9 mouse cellular contexts compared by ENCODE assay signal in the genomic region with DNA sequence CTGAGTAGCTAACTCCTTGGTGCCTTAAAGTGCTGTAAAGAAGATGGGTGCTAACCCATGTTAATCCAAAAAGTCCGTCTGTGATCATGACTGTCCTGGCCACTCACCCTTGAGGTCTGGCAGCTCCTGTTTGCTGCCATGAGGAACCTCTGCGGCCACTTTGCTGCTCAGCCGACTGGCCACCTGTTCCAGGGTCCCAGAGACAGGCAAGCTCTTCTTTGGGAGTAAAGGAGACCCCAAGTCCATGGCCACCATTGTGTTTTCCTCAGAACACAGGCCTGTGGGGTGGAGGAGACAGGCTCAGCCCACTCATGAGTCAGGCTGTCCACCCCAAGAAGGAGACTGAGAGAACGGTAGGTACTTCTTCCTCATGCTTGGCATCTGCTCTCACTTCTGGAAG. TPM values are rescaled to one million over a fixed set of nuclear protein-coding genes. Genes with fewer than 3 reads are reported as not detected.
DNase-seq lines count a peak whose midpoint lies in the region; ATAC-seq lines count a peak whose summit lies in the region.
"Had no signal": no experiment of that assay in that cellular context is flagged by ENCODE, and none has a peak within 500 bp of the region (broad histone marks: within the 10 kb centered on the region; RNA-seq: fewer than 3 reads in every experiment).

No protein-coding gene starts in this region.

- no peak for DNase-seq in heart, postnatal 36 days
- DNase-seq in embryonic facial prominence, embryonic 10.5 days (ENCODE audit: low spot score) = no peak
- no peak for DNase-seq in left cerebral cortex, postnatal 36 days (ENCODE audit: low spot score in 2 of 2)
- no peak for DNase-seq in embryo, embryonic 10 days (ENCODE audit: low spot score)
- DNase-seq in adrenal gland, postnatal 14 days = no peak
- DNase-seq: right cerebral cortex, postnatal 14 days had no signal

- H3K4me1 ChIP-seq in heart, embryonic 11.5 days (ENCODE audit: control insufficient read depth, insufficient read depth, low read length) = peaks cover 19% of the 10 kb centered on the region
- peaks cover 36% of the 10 kb centered on the region for H3K4me1 ChIP-seq in embryonic facial prominence, embryonic 10.5 days
- peaks cover 34% of the 10 kb centered on the region for H3K4me1 ChIP-seq in hindbrain, embryonic 15.5 days (replicated peaks)
- H3K4me1 ChIP-seq in midbrain, embryonic 12.5 days = peaks cover 27% of the 10 kb centered on the region

- peaks cover 16% of the 10 kb centered on the region for H3K36me3 ChIP-seq in heart, embryonic 11.5 days (ENCODE audit: control insufficient read depth, insufficient read depth, low read length)
- peaks cover 58% of the 10 kb centered on the region for H3K36me3 ChIP-seq in embryonic facial prominence, embryonic 10.5 days (replicated peaks)
- H3K36me3 ChIP-seq in hindbrain, embryonic 15.5 days = peaks cover 46% of the 10 kb centered on the region
- H3K36me3 ChIP-seq in midbrain, embryonic 12.5 days = peaks cover 55% of the 10 kb centered on the region

- 81% methylated on average over 4 of the region's 4 CpGs for WGBS in heart, embryonic 11.5 days (ENCODE audit: insufficient replicate concordance)
- 88% methylated on average over 4 of the region's 4 CpGs for WGBS in embryonic facial prominence, embryonic 10.5 days
- WGBS in hindbrain, embryonic 15.5 days = 84% methylated on average over 4 of the region's 4 CpGs
- 86% methylated on average over 4 of the region's 4 CpGs for WGBS in midbrain, embryonic 12.5 days

- H3K9ac ChIP-seq in heart, embryonic 11.5 days (ENCODE audit: low read depth, low read length) = no peak overlapping the region
- H3K9ac ChIP-seq in hindbrain, embryonic 15.5 days = no peak overlapping the region
- peak overlapping the region; percentile 93 for H3K9ac ChIP-seq in midbrain, embryonic 12.5 days (replicated peaks)

- no peak for ATAC-seq in heart, embryonic 11.5 days (replicated peaks; ENCODE audit: insufficient number of reproducible peaks, low FRiP score, low TSS enrichment)
- no peak for ATAC-seq in hindbrain, embryonic 15.5 days (ENCODE audit: low FRiP score, low read depth)
- ATAC-seq in midbrain, embryonic 12.5 days (ENCODE audit: low FRiP score, low read depth) = no peak

- no peaks in the 10 kb centered on the region for H3K27me3 ChIP-seq in heart, embryonic 11.5 days (ENCODE audit: control insufficient read depth, insufficient read depth, low read length)
- no peaks in the 10 kb centered on the region for H3K27me3 ChIP-seq in embryonic facial prominence, embryonic 10.5 days (replicated peaks; ENCODE audit: low read depth, poor library complexity, severe bottlenecking)
- H3K27me3 ChIP-seq in hindbrain, embryonic 15.5 days = no peaks in the 10 kb centered on the region
- 0 out of 2 replicates have a peak, but pooled peaks cover 1% of the 10 kb centered on the region for H3K27me3 ChIP-seq in midbrain, embryonic 12.5 days

- no peak overlapping the region for H3K27ac ChIP-seq in heart, embryonic 11.5 days (ENCODE audit: low read depth, low read length)
- peak overlapping the region; percentile 97; the same call in 1 of the 2 replicates for H3K27ac ChIP-seq in embryonic facial prominence, embryonic 10.5 days (replicated peaks)
- H3K27ac ChIP-seq in hindbrain, embryonic 15.5 days (replicated peaks) = no peak overlapping the region
- H3K27ac ChIP-seq in midbrain, embryonic 12.5 days (replicated peaks) = no peak overlapping the region

- intact Hi-C loops in heart, postnatal 36 days (cut with DNase I) = loop anchor here (1.0 kb wide), 1 partner anchor 12 kb away; a partner anchor contains a TSS
- intact Hi-C loops in left cerebral cortex, postnatal 36 days (cut with DNase I) = loop anchor here (2.0 kb wide), 1 partner anchor 20 kb away; no protein-coding TSS in a partner anchor

- peak overlapping the region; percentile 94 for H3K4me2 ChIP-seq in heart, embryonic 11.5 days
- H3K4me2 ChIP-seq in hindbrain, embryonic 15.5 days = peak overlapping the region; percentile 87
- peak overlapping the region; percentile 90 for H3K4me2 ChIP-seq in midbrain, embryonic 12.5 days (replicated peaks)

- H3K9me3 ChIP-seq in heart, embryonic 11.5 days (replicated peaks; ENCODE audit: control insufficient read depth, low read length) = no peaks in the 10 kb centered on the region
- no peaks in the 10 kb centered on the region for H3K9me3 ChIP-seq in embryonic facial prominence, embryonic 10.5 days
- no peaks in the 10 kb centered on the region for H3K9me3 ChIP-seq in hindbrain, embryonic 15.5 days
- H3K9me3 ChIP-seq in midbrain, embryonic 12.5 days = no peaks in the 10 kb centered on the region

- peak overlapping the region; percentile 98; the same call in 1 of the 2 replicates for H3K4me3 ChIP-seq in heart, embryonic 11.5 days (ENCODE audit: low read depth, low read length)
- H3K4me3 ChIP-seq in embryonic facial prominence, embryonic 10.5 days = peak overlapping the region; percentile 96
- peak overlapping the region; percentile 82 for H3K4me3 ChIP-seq in hindbrain, embryonic 15.5 days
- H3K4me3 ChIP-seq in midbrain, embryonic 12.5 days = peak overlapping the region; percentile 96

RNA-seq across cellular contexts. Expression of a gene that starts 12.3 kb away (rescaled TPM):
- 59.0 and 63.8 TPM in 2 replicates for polyA plus RNA-seq in heart, embryonic 11.5 days (2014; fragmentation: Nextera tagmentation; extraction: Ambion mirVana)
- total RNA-seq in heart, postnatal 36 days (2021) = 10 to 100 TPM; 44.5 to 55.7 TPM
- polyA plus RNA-seq in embryonic facial prominence, embryonic 10.5 days (2016; fragmentation: Nextera tagmentation; extraction: Ambion mirVana) = 93.0 and 94.5 TPM in 2 replicates
- 161 and 171 TPM in 2 replicates for polyA plus RNA-seq in hindbrain, embryonic 15.5 days (2015; fragmentation: Nextera tagmentation; extraction: Ambion mirVana)
- polyA plus RNA-seq in midbrain, embryonic 12.5 days (2016; fragmentation: Nextera tagmentation; extraction: Ambion mirVana) = 131 and 133 TPM in 2 replicates
- 100 to 1,000 TPM; 155 to 294 TPM for total RNA-seq in left cerebral cortex, postnatal 36 days (2021)
- 85.5 and 95.0 TPM in 2 replicates for total RNA-seq in adrenal gland, postnatal 14 days (2021)

RNA-seq across cellular contexts. Expression of a gene that starts 26.6 kb away (rescaled TPM):
- 16.2 and 17.6 TPM in 2 replicates for polyA plus RNA-seq in heart, embryonic 11.5 days (2014; fragmentation: Nextera tagmentation; extraction: Ambion mirVana)
- 10 to 100 TPM; 18.9 to 19.1 TPM for total RNA-seq in heart, postnatal 36 days (2021)
- polyA plus RNA-seq in embryonic facial prominence, embryonic 10.5 days (2016; fragmentation: Nextera tagmentation; extraction: Ambion mirVana) = 35.1 and 35.2 TPM in 2 replicates
- 38.7 and 45.8 TPM in 2 replicates for polyA plus RNA-seq in hindbrain, embryonic 15.5 days (2015; fragmentation: Nextera tagmentation; extraction: Ambion mirVana)
- polyA plus RNA-seq in midbrain, embryonic 12.5 days (2016; fragmentation: Nextera tagmentation; extraction: Ambion mirVana) = 47.2 and 50.2 TPM in 2 replicates
- total RNA-seq in left cerebral cortex, postnatal 36 days (2021) = 10 to 100 TPM; 52.3 to 53.2 TPM
- total RNA-seq in adrenal gland, postnatal 14 days (2021) = 41.8 and 47.9 TPM in 2 replicates

RNA-seq across cellular contexts. Expression of a gene that starts 40.7 kb away (rescaled TPM):
- 0.94 and 1.3 TPM in 2 replicates for polyA plus RNA-seq in heart, embryonic 11.5 days (2014; fragmentation: Nextera tagmentation; extraction: Ambion mirVana)
- total RNA-seq in heart, postnatal 36 days (2021) = under 1 TPM; 0.60 to 0.97 TPM
- polyA plus RNA-seq in embryonic facial prominence, embryonic 10.5 days (2016; fragmentation: Nextera tagmentation; extraction: Ambion mirVana) = 0.64 and 0.85 TPM in 2 replicates
- polyA plus RNA-seq in hindbrain, embryonic 15.5 days (2015; fragmentation: Nextera tagmentation; extraction: Ambion mirVana) = 0.42 and 0.65 TPM in 2 replicates
- polyA plus RNA-seq in midbrain, embryonic 12.5 days (2016; fragmentation: Nextera tagmentation; extraction: Ambion mirVana) = 0.59 and 1.1 TPM in 2 replicates
- 1 to 10 TPM; 2.6 to 3.4 TPM for total RNA-seq in left cerebral cortex, postnatal 36 days (2021)
- total RNA-seq in adrenal gland, postnatal 14 days (2021) = 1.7 and 18.1 TPM in 2 replicates

RNA-seq across cellular contexts. Expression of a gene that starts 41.6 kb away (rescaled TPM):
- polyA plus RNA-seq in heart, embryonic 11.5 days (2014; fragmentation: Nextera tagmentation; extraction: Ambion mirVana) = 44.2 and 44.3 TPM in 2 replicates
- 10 to 100 TPM; 37.3 to 50.4 TPM for total RNA-seq in heart, postnatal 36 days (2021)
- polyA plus RNA-seq in embryonic facial prominence, embryonic 10.5 days (2016; fragmentation: Nextera tagmentation; extraction: Ambion mirVana) = 152 and 159 TPM in 2 replicates
- 102 and 106 TPM in 2 replicates for polyA plus RNA-seq in hindbrain, embryonic 15.5 days (2015; fragmentation: Nextera tagmentation; extraction: Ambion mirVana)
- 140 and 151 TPM in 2 replicates for polyA plus RNA-seq in midbrain, embryonic 12.5 days (2016; fragmentation: Nextera tagmentation; extraction: Ambion mirVana)
- total RNA-seq in left cerebral cortex, postnatal 36 days (2021) = 100 to 1,000 TPM in 1 of 2 experiments, 10 to 100 TPM in 1; 64.3 to 120 TPM
- total RNA-seq in adrenal gland, postnatal 14 days (2021) = 78.9 and 96.2 TPM in 2 replicates
